Mouse (Mus musculus): ENCODE measurements around the gene Tmem242.

The Tmem242 gene

GRCm38 (mm10) chr17:5416518-5416917, 23.5 kb downstream of the Tmem242 start:
- DNase-seq (ENCODE audit: low read depth), result no peak

DNA sequence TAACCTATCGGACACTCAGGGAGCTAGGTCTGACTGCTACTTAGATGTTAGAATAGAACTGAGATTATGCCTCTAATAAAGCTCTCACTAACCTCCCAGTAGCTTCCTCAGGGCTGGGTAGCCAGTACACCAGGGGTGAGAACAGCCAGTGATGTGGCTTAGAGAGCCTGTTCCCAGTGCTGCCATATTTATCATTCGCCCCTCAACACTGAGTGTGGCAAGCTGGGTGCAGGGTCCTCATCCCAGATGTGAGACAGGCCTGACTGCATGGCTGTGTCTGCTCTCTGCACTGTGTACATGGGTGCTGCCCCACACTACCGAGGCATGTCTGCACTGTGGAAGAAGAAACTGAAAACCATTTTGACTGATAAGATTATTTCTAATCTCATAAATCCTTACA, 26.0 kb downstream of the Tmem242 start:
- no peak for DNase-seq (ENCODE audit: low read depth)

DNA sequence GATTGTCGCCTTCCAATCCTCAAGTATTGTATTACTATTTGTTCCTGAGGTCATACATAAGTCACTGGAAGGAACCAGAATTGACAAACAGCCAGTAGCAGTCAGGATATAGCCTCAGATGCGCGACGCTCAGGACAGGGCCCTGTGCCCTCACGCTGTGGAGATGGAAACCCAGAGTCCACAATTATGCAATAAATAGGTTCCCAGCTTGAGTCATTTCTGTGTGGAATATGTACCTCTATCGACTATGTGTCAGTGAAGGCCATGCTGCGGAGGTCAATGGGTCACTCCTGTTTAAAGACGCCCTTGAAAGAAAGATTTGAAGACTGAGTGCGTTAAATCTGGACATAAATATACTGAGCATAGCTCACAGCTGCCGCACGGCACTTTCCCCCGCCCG, 26.7 kb downstream of the Tmem242 start:
- no peak for DNase-seq (ENCODE audit: low read depth)

GRCm38 (mm10) chr17:5412740-5413139, 27.3 kb downstream of the Tmem242 start:
- DNase-seq (ENCODE audit: low read depth), result no peak

DNA sequence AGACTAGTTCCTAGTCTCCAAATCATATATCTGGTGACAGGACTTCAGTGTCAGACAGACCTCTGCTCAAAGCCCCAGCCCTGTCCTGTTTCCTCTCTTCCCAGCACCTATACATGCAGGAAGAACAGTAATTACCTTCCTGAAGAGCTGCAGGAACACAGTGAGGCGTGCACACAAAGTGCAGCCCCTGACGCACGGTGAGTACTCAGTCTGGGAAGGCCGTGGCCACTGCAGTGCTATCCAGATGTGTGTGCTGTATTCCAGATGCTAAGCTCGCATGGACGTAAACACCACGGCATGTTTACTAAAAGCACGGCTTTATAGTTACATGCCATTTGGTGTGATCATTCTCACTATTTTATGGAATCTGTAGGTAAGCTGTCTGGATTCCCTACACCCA, 27.8 kb downstream of the Tmem242 start:
- no peak for DNase-seq (ENCODE audit: low read depth)

GRCm38 (mm10) chr17:5411205-5411604, 28.9 kb downstream of the Tmem242 start:
- DNase-seq (ENCODE audit: low read depth), result no peak

GRCm38 (mm10) chr17:5410336-5410735, 29.7 kb downstream of the Tmem242 start:
- no peak for DNase-seq (ENCODE audit: low read depth)

DNA sequence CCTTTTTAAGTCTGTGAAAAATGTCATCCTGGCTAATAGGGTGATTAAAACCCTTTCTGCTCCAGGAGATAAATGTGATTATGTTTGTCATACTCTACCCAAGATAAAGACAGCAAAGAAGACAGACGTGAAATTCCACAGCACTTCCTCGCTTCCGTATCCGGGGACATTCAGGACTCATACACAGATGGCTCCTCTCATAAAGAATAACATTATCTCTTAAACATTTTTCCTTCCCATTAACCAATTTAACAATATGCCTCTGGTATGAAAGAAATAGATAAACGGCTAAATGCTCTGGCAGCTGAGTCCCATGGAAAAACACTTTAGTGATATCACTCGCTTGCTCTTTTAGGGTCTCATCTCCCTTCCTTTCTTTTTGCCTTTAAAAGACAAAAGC, 33.0 kb downstream of the Tmem242 start:
- DNase-seq (ENCODE audit: low read depth), result no peak

- no peak for DNase-seq (ENCODE audit: low read depth)
Measured at GRCm38 (mm10) chr17:5406566-5406965, 33.5 kb downstream of the Tmem242 start.

- DNase-seq (ENCODE audit: low read depth), result no peak
Measured at GRCm38 (mm10) chr17:5403885-5404284, 36.2 kb downstream of the Tmem242 start.

- peak; percentile 34 for DNase-seq (ENCODE audit: low read depth)
Measured at GRCm38 (mm10) chr17:5402624-5403023, 37.4 kb downstream of the Tmem242 start.

- no peak for DNase-seq (ENCODE audit: low read depth)
Measured at GRCm38 (mm10) chr17:5402069-5402468, 38.0 kb downstream of the Tmem242 start.

- no peak for DNase-seq (ENCODE audit: low read depth)
Measured at GRCm38 (mm10) chr17:5401288-5401687, 38.8 kb downstream of the Tmem242 start.

DNA sequence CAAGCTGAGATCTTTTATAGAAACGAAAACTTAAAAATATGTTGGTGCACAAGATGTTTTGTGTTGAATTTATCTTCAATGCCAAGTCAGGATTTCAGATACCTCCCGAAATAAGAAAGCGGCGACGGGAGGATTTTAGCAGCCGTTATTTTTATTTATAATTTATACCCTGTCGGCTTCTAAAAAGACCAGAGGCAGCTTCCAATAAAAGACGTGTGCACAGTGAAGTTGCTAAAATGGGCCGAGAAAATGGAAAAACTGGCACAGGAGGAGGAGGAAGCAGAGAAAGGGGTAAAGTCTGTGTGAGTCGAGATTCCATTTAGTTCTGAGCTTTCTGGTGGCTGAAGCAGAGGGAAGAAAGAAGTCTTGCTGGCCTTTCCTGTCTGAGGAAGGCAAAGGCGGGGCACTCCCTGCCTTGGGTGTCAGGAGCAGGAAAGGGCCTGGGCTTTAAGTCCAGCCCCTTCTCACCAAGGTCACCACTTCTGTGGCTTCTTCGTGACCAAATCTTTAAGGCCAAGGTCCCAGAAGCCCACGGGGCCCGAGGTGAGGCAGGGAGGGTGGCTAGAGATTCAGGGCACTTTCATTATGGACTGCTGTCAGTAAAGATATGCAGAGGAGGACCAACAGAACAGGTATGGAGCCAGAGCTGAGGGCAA, 39.5 kb downstream of the Tmem242 start:
- DNase-seq (ENCODE audit: low read depth), result no peak

GRCm38 (mm10) chr17:5397148-5398007, 42.7 kb downstream of the Tmem242 start:
- peak; percentile 39 for DNase-seq (ENCODE audit: low read depth)

GRCm38 (mm10) chr17:5396213-5396612, 43.8 kb downstream of the Tmem242 start:
- no peak for DNase-seq (ENCODE audit: low read depth)

- no peak for DNase-seq (ENCODE audit: low read depth)
Measured at GRCm38 (mm10) chr17:5395454-5396205, 44.4 kb downstream of the Tmem242 start.

DNA sequence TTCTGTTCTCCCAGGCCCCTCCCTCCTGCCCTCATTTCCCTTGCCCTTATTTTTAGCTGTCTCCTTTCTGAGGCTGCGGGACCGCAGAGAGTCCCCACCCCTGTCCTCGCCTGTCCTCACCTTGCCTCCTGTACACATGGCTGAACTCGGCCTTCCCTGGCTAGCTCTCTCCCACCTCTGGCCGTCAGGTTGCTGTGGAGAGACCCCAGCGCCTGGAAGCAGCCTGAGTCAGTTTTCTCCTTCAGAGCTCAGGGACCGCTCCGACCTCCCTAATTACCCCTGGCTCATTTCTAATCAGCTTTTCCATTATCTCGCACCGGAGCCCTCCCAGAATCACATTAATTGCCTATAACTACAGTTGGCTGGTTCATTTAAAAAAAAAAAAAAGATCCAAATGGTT, 49.4 kb downstream of the Tmem242 start:
- no peak for DNase-seq (ENCODE audit: low read depth)

GRCm38 (mm10) chr17:5388351-5388750, 51.7 kb downstream of the Tmem242 start:
- DNase-seq (ENCODE audit: low read depth), result no peak

GRCm38 (mm10) chr17:5386885-5387545, 53.0 kb downstream of the Tmem242 start:
- DNase-seq (ENCODE audit: low read depth), result no peak

GRCm38 (mm10) chr17:5385694-5386093, 54.4 kb downstream of the Tmem242 start:
- no peak for DNase-seq (ENCODE audit: low read depth)

GRCm38 (mm10) chr17:5377930-5378310, 62.1 kb downstream of the Tmem242 start:
- peak; percentile 36 for DNase-seq (ENCODE audit: low read depth)
